Mouse (Mus musculus) limb, embryonic 14.5 days (tissue): ENCODE data around the gene Tnr. TPM values are rescaled to one million over a fixed set of nuclear protein-coding genes. Genes with fewer than 3 reads are reported as not detected.

Experiments
- ATAC-seq: fragments of 200-750 bp; cut with Nextera tagmentation; 2 replicates; pipeline ENCODE4 v1.8.0; 2017; ENCODE audit warnings: low read depth, moderate number of reproducible peaks, moderate TSS enrichment; ENCODE audit not compliant: low FRiP score
- DNase-seq: peaks from one replicate; pipeline ENCODE4 v3.0.0-alpha.2; 2015; ENCODE audit warnings: low spot score
- H3K27ac ChIP-seq: fragments of 300-500 bp; sonication (generic); replicated peaks from 2 replicates; pipeline ENCODE4 v1.5.1; 2014; ENCODE audit warnings: low read depth, mild to moderate bottlenecking, low read length, moderate library complexity, mixed read lengths
- H3K27me3 ChIP-seq: fragments of 300-500 bp; sonication (generic); 2 replicates; pipeline ENCODE4 v1.6.1; 2014; ENCODE audit warnings: low read length, mixed read lengths; ENCODE audit not compliant: control insufficient read depth, insufficient read depth
- H3K36me3 ChIP-seq: fragments of 300-500 bp; sonication (generic); 2 replicates; pipeline ENCODE4 v1.6.1; 2014; ENCODE audit warnings: mild to moderate bottlenecking, low read length, moderate library complexity, mixed read lengths; ENCODE audit not compliant: control insufficient read depth, insufficient read depth
- H3K4me1 ChIP-seq: fragments of 300-500 bp; sonication (generic); 2 replicates; pipeline ENCODE4 v1.6.1; 2014; ENCODE audit warnings: antibody characterized with exemption, low read length, mixed read lengths; ENCODE audit not compliant: control insufficient read depth, insufficient read depth
- H3K4me2 ChIP-seq: fragments of 300-500 bp; sonication (generic); replicated peaks from 2 replicates; pipeline ENCODE4 v1.6.1; 2014; ENCODE audit warnings: low read depth, mild to moderate bottlenecking, low read length, moderate library complexity; ENCODE audit not compliant: severe bottlenecking
- H3K4me3 ChIP-seq: fragments of 300-500 bp; sonication (generic); replicated peaks from 2 replicates; pipeline ENCODE4 v1.5.1; 2014; ENCODE audit warnings: low read length
- H3K9ac ChIP-seq: fragments of 300-500 bp; sonication (generic); 2 replicates; pipeline ENCODE4 v1.6.1; 2014; ENCODE audit warnings: mild to moderate bottlenecking, low read depth, low read length, moderate library complexity; ENCODE audit not compliant: severe bottlenecking
- H3K9me3 ChIP-seq: fragments of 300-500 bp; sonication (generic); 2 replicates; pipeline ENCODE4 v1.6.1; 2016; ENCODE audit warnings: low read length; ENCODE audit not compliant: control insufficient read depth
- POLR2A ChIP-seq: fragments of 200-500 bp; IDR thresholded peaks from 2 replicates; pipeline ENCODE4 v1.8.0; 2012; ENCODE audit warnings: inconsistent platforms, mild to moderate bottlenecking, moderate library complexity, borderline replicate concordance; ENCODE audit not compliant: insufficient read depth, insufficient read length; ENCODE audit errors: extremely low read depth
- WGBS: fragments of 180-500 bp; shearing (Covaris S2); extraction: QIAGEN DNeasy Blood & Tissue Kit; methylation state at CpG from one replicate; pipeline ENCODE4 v1.1.7; 2014; 5-methylcytosine and 5-hydroxymethylcytosine counted together
- polyA plus RNA-seq, 2 experiments: library from polyadenylated mRNA; depleted of rRNA in 1 of 2; stranded (reverse) in 1 of 2; unstranded in 1 of 2; fragments of >200 nt; fragmentation: Nextera tagmentation in 1 of 2; extraction: Ambion mirVana in 1 of 2; gene quantifications; 2 replicates each; pipeline versions ENCODE4 v1.2.1 to v1.2.3; 2012 to 2014

Tnr gene
- polyA plus RNA-seq, 2 experiments, result 0.03 to 0.15 TPM

- Histone ChIP-seq H3K36me3 (no peaks in the 10 kb centered on the region), H3K9ac (no peak overlapping the region), H3K4me1 (no peaks in the 10 kb centered on the region), H3K4me3 (no peak overlapping the region), H3K27me3 (no peaks in the 10 kb centered on the region), H3K4me2 (no peak overlapping the region), H3K9me3 (no peaks in the 10 kb centered on the region), H3K27ac (no peak overlapping the region)
- 63% methylated on average over 4 of the region's 4 CpGs for WGBS
- ATAC-seq (no peak), DNase-seq (no peak)
- no peak for TF ChIP-seq POLR2A
These were observed 23.6 kb upstream of the Tnr start for GRCm38 (mm10) chr1:159499806-159500460.

DNA sequence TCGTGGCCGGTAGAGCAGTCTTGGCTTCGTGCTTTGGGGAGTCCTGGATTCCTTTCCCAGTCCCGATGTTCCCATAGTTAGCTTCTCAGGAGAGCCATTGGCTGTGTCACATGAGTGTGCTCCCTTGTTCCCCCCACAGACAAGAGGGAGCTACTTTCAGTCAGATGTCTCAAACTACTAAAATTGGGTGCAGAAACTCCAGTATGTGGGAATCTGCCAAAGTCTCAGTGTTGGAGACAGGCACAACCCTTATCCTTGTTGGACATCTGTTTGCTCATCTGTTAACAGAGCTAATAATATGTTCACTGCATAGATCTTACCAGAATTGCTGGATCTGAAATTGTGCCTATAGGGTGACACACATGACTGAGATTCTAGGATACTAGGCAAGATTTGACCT, 21.7 kb upstream of the Tnr start:
- no peak for DNase-seq
- Histone ChIP-seq H3K27ac (no peak overlapping the region), H3K36me3 (no peaks in the 10 kb centered on the region), H3K4me3 (no peak overlapping the region), H3K9me3 (no peaks in the 10 kb centered on the region), H3K27me3 (no peaks in the 10 kb centered on the region), H3K9ac (no peak overlapping the region), H3K4me2 (no peak overlapping the region), H3K4me1 (no peaks in the 10 kb centered on the region)
- 83% methylated on average over 4 of the region's 4 CpGs for WGBS
- no peak for TF ChIP-seq POLR2A
- no peak for ATAC-seq

- Histone ChIP-seq H3K4me2 (no peak overlapping the region), H3K36me3 (no peaks in the 10 kb centered on the region), H3K4me1 (no peaks in the 10 kb centered on the region), H3K27ac (no peak overlapping the region), H3K4me3 (no peak overlapping the region), H3K27me3 (no peaks in the 10 kb centered on the region), H3K9me3 (no peaks in the 10 kb centered on the region), H3K9ac (no peak overlapping the region)
- DNase-seq (no peak), ATAC-seq (no peak)
- TF ChIP-seq POLR2A, result no peak
- WGBS, result 56% methylated on average over 3 of the region's 3 CpGs
These were observed 12.9 kb upstream of the Tnr start for GRCm38 (mm10) chr1:159510667-159511066.

- H3K36me3 ChIP-seq, result no peaks in the 10 kb centered on the region
- no peaks in the 10 kb centered on the region for H3K4me1 ChIP-seq
- H3K9ac ChIP-seq, result no peak overlapping the region
- no peak overlapping the region for H3K4me3 ChIP-seq
- no peak overlapping the region for H3K4me2 ChIP-seq
- H3K27me3 ChIP-seq, result no peaks in the 10 kb centered on the region
- WGBS, result 33% methylated on average over 4 of the region's 4 CpGs
- no peak for TF ChIP-seq POLR2A
- no peak overlapping the region for H3K27ac ChIP-seq
- H3K9me3 ChIP-seq, result no peaks in the 10 kb centered on the region
- ATAC-seq, result no peak
- DNase-seq, result no peak
These were observed 5.9 kb upstream of the Tnr start for GRCm38 (mm10) chr1:159517647-159518046.

DNA sequence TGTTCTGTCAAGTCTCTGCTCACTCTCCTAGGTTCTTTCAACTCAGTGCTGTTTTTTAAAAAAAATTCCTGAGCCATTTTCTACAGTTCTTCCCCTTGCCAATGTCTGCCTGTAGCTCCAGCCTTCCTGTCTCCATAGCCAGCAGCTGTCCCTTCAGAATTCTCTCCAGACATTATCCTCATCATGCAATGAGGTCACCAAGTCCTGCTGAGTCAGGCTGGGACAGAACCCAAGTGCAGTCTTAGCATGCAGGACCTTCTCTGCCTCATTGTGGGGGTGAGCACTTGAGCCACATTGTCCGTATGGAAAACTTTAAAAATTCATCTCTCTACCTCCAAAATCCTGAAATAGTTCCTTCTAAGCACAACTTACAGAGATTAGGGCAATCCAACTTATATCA, 4.4 kb upstream of the Tnr start:
- no peak for TF ChIP-seq POLR2A
- H3K4me1 ChIP-seq, result no peaks in the 10 kb centered on the region
- no peak overlapping the region for H3K27ac ChIP-seq
- H3K4me2 ChIP-seq, result no peak overlapping the region
- WGBS, result 60% methylated on average over 1 of the region's 1 CpGs
- H3K9ac ChIP-seq, result no peak overlapping the region
- no peak overlapping the region for H3K4me3 ChIP-seq
- no peak for ATAC-seq
- no peak for DNase-seq
- 0 out of 2 replicates have a peak, but pooled peaks cover under 1% of the 10 kb centered on the region for H3K27me3 ChIP-seq
- H3K36me3 ChIP-seq, result no peaks in the 10 kb centered on the region
- no peaks in the 10 kb centered on the region for H3K9me3 ChIP-seq

DNA sequence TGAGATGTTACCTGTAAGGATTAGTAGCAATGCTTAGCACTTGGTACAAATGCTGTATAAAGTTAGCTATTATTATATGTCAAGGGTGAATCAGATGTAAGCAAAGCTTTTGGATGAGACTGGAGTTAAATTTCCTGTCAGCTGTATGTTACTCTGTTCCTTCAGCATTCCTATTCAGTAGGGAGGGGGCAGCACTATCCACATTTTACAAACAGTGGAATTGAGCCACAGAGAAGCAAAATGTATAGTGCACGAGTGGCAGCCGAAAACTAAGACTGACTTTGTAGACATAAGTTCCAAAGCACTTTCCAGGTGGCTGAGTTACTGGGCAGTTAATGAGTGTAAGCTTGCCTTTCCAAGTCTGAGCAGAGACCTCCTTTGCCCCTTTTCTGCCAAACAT, 500 bp upstream of the Tnr start:
- H3K9ac ChIP-seq, result no peak overlapping the region
- no peak for TF ChIP-seq POLR2A
- no peaks in the 10 kb centered on the region for H3K36me3 ChIP-seq
- ATAC-seq, result no peak
- no peak overlapping the region for H3K4me2 ChIP-seq
- WGBS, result 73% methylated on average over 2 of the region's 2 CpGs
- H3K27me3 ChIP-seq, result 0 out of 2 replicates have a peak, but pooled peaks cover 10% of the 10 kb centered on the region
- H3K9me3 ChIP-seq, result no peaks in the 10 kb centered on the region
- H3K27ac ChIP-seq, result no peak overlapping the region
- no peak for DNase-seq
- H3K4me3 ChIP-seq, result no peak overlapping the region
- no peaks in the 10 kb centered on the region for H3K4me1 ChIP-seq
